Mouse (Mus musculus) cerebellum, adult 8-10 months (tissue): ENCODE results near the gene Prkce.

Source experiments
- DNase-seq: peaks from one replicate; pipeline ENCODE4 v3.0.0; 2022

The Prkce gene

GRCm38 (mm10) chr17:86588704-86589449 lies 421.3 kb downstream of the Prkce start:
- DNase-seq = no peak

- no peak for DNase-seq
Measured at GRCm38 (mm10) chr17:86589681-86590080, 422.1 kb downstream of the Prkce start.

- DNase-seq = no peak
Measured at GRCm38 (mm10) chr17:86591241-86591640, 423.7 kb downstream of the Prkce start.

GRCm38 (mm10) chr17:86592991-86593586 lies 425.5 kb downstream of the Prkce start:
- no peak for DNase-seq

GRCm38 (mm10) chr17:86595526-86595925 lies 427.9 kb downstream of the Prkce start:
- DNase-seq = no peak

GRCm38 (mm10) chr17:86601116-86601515 lies 433.5 kb downstream of the Prkce start:
- no peak for DNase-seq

- no peak for DNase-seq
Measured at GRCm38 (mm10) chr17:86601901-86602300, 434.3 kb downstream of the Prkce start.

GRCm38 (mm10) chr17:86603848-86604444 lies 436.4 kb downstream of the Prkce start:
- no peak for DNase-seq

- no peak for DNase-seq
Measured at GRCm38 (mm10) chr17:86607981-86608380, 440.4 kb downstream of the Prkce start.

GRCm38 (mm10) chr17:86610271-86610969 lies 442.8 kb downstream of the Prkce start:
- no peak for DNase-seq

- DNase-seq = no peak
Measured at GRCm38 (mm10) chr17:86611772-86612171, 444.2 kb downstream of the Prkce start.

- no peak for DNase-seq
Measured at GRCm38 (mm10) chr17:86615592-86616291, 448.2 kb downstream of the Prkce start.

- DNase-seq = no peak
Measured at GRCm38 (mm10) chr17:86617570-86618237, 450.1 kb downstream of the Prkce start.

GRCm38 (mm10) chr17:86618431-86618861 lies 450.9 kb downstream of the Prkce start:
- no peak for DNase-seq

GRCm38 (mm10) chr17:86622862-86623261 lies 455.3 kb downstream of the Prkce start:
- DNase-seq = no peak

GRCm38 (mm10) chr17:86626523-86626922 lies 458.9 kb downstream of the Prkce start:
- no peak for DNase-seq

- no peak for DNase-seq
Measured at GRCm38 (mm10) chr17:86633131-86633530, 465.5 kb downstream of the Prkce start.

GRCm38 (mm10) chr17:86637311-86637710 lies 469.7 kb downstream of the Prkce start:
- DNase-seq = no peak

- no peak for DNase-seq
Measured at GRCm38 (mm10) chr17:86639279-86639678, 471.7 kb downstream of the Prkce start.

- DNase-seq = peak; percentile 80
Measured at GRCm38 (mm10) chr17:86647226-86647625, 479.6 kb downstream of the Prkce start.

- DNase-seq = no peak
Measured at GRCm38 (mm10) chr17:86648856-86649435, 481.4 kb downstream of the Prkce start.

GRCm38 (mm10) chr17:86650241-86650640 lies 482.7 kb downstream of the Prkce start:
- no peak for DNase-seq
